Mouse (Mus musculus) forebrain, embryonic 13.5 days (tissue): ENCODE measurements around the gene Vmn1r188. TPM values are rescaled to one million over a fixed set of nuclear protein-coding genes. Genes with fewer than 3 reads are reported as not detected.
"Not testable (repeated sequence)": the region's sequence is repeated elsewhere in the genome, so short reads cannot be mapped to it uniquely, and the experiment has no call there.

Experiments
- ATAC-seq: fragments of 200-750 bp; cut with Nextera tagmentation; 2 replicates; pipeline ENCODE4 v1.8.0; 2017
- H3K27ac ChIP-seq: fragments of 300-500 bp; sonication (generic); 2 replicates; pipeline ENCODE4 v1.5.1; 2015; ENCODE audit warnings: inconsistent platforms, mild to moderate bottlenecking, moderate library complexity
- H3K27me3 ChIP-seq: fragments of 300-500 bp; sonication (generic); 2 replicates; pipeline ENCODE4 v1.6.1; 2015; ENCODE audit warnings: mild to moderate bottlenecking, inconsistent platforms
- H3K36me3 ChIP-seq: fragments of 300-500 bp; sonication (generic); 2 replicates; pipeline ENCODE4 v1.6.1; 2015; ENCODE audit warnings: mild to moderate bottlenecking, inconsistent platforms; ENCODE audit not compliant: poor library complexity, severe bottlenecking
- H3K4me1 ChIP-seq: fragments of 300-500 bp; sonication (generic); 2 replicates; pipeline ENCODE4 v1.6.1; 2015; ENCODE audit warnings: inconsistent platforms
- H3K4me2 ChIP-seq: fragments of 300-500 bp; sonication (generic); 2 replicates; pipeline ENCODE4 v1.6.1; 2015; ENCODE audit warnings: inconsistent platforms, mild to moderate bottlenecking, moderate library complexity
- H3K4me3 ChIP-seq: fragments of 300-500 bp; sonication (generic); 2 replicates; pipeline ENCODE4 v1.5.1; 2015; ENCODE audit warnings: mild to moderate bottlenecking, inconsistent platforms
- H3K9ac ChIP-seq: fragments of 300-500 bp; sonication (generic); 2 replicates; pipeline ENCODE4 v1.6.1; 2015; ENCODE audit warnings: mild to moderate bottlenecking, inconsistent platforms
- H3K9me3 ChIP-seq: fragments of 300-500 bp; sonication (generic); replicated peaks from 2 replicates; pipeline ENCODE4 v1.6.1; 2016; ENCODE audit warnings: inconsistent platforms
- WGBS: fragments of 180-500 bp; shearing (Covaris S2); methylation state at CpG from one replicate; pipeline ENCODE4 v1.1.7; 2015; 5-methylcytosine and 5-hydroxymethylcytosine counted together
- microRNA-seq: library from miRNA; unstranded; fragments of <30 nt; microRNA quantifications from one replicate; pipeline ENCODE4, GENCODE M21; 2016
- polyA plus RNA-seq: library from polyadenylated mRNA; unstranded; fragments of >200 nt; fragmentation: Nextera tagmentation; extraction: Ambion mirVana; gene quantifications from 2 replicates; pipeline ENCODE4 v1.2.1, GENCODE M21; 2015

Vmn1r188 gene
- polyA plus RNA-seq, 1 experiment from 2014 or later: not detected

GRCm38 (mm10) chr13:22053754-22054153 lies 30.5 kb upstream of the Vmn1r188 start:
- Histone ChIP-seq H3K4me1 (0 out of 2 replicates have a peak, but pooled peaks cover 4% of the 10 kb centered on the region), H3K4me2 (no peak overlapping the region), H3K27ac (no peak overlapping the region), H3K4me3 (no peak overlapping the region), H3K9me3 (no peaks in the 10 kb centered on the region), H3K27me3 (no peaks in the 10 kb centered on the region), H3K9ac (no peak overlapping the region), H3K36me3 (no peaks in the 10 kb centered on the region)
- 95% methylated on average over 1 of the region's 1 CpGs for WGBS
- no peak for ATAC-seq

GRCm38 (mm10) chr13:22061422-22061821 lies 22.8 kb upstream of the Vmn1r188 start:
- WGBS: 90% methylated on average over 1 of the region's 1 CpGs
- no peaks in the 10 kb centered on the region for H3K36me3 ChIP-seq
- H3K27me3 ChIP-seq: no peaks in the 10 kb centered on the region
- no peak overlapping the region for H3K27ac ChIP-seq
- ATAC-seq: no peak
- no peak overlapping the region for H3K9ac ChIP-seq
- no peak overlapping the region for H3K4me2 ChIP-seq
- no peaks in the 10 kb centered on the region for H3K9me3 ChIP-seq
- no peak overlapping the region for H3K4me3 ChIP-seq
- no peaks in the 10 kb centered on the region for H3K4me1 ChIP-seq

- Histone ChIP-seq H3K27ac (no peak overlapping the region), H3K9ac (no peak overlapping the region), H3K4me1 (no peaks in the 10 kb centered on the region), H3K36me3 (no peaks in the 10 kb centered on the region), H3K4me2 (no peak overlapping the region), H3K27me3 (no peaks in the 10 kb centered on the region), H3K4me3 (no peak overlapping the region), H3K9me3 (no peaks in the 10 kb centered on the region)
- ATAC-seq: no peak
- WGBS: 72% methylated on average over 1 of the region's 1 CpGs
These were observed 20.8 kb upstream of the Vmn1r188 start for GRCm38 (mm10) chr13:22063468-22063867.

DNA sequence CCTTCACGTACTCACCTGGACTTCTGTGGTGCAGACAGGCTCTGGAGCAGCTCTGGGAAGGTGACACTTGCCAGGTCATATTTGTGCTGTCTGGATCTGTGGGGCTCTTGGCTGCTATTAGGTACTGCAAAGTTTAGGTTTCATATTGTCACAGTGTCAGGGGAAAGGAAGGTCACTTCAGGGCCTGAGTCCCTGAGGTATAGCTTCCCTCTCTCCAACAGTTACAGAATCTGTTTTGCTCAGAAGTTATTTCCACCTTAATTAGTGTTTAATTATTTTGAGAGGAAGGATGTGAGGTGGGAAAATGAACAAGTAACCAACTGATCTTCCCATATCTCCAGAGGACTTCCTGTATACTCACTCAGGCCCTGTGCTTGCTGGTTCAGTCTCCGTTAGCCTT lies 21.5 kb downstream of the Vmn1r188 start, which contains the start of gene Vmn1r189:
Vmn1r189 (minus strand) TSS at position 101 of the 400 bp plus-strand sequence.
- not testable (repeated sequence) for H3K27me3 ChIP-seq, H3K4me1 ChIP-seq, H3K9ac ChIP-seq, ATAC-seq, H3K9me3 ChIP-seq, H3K4me3 ChIP-seq, H3K4me2 ChIP-seq, H3K27ac ChIP-seq, H3K36me3 ChIP-seq
- 88% methylated on average over 2 of the region's 2 CpGs for WGBS

DNA sequence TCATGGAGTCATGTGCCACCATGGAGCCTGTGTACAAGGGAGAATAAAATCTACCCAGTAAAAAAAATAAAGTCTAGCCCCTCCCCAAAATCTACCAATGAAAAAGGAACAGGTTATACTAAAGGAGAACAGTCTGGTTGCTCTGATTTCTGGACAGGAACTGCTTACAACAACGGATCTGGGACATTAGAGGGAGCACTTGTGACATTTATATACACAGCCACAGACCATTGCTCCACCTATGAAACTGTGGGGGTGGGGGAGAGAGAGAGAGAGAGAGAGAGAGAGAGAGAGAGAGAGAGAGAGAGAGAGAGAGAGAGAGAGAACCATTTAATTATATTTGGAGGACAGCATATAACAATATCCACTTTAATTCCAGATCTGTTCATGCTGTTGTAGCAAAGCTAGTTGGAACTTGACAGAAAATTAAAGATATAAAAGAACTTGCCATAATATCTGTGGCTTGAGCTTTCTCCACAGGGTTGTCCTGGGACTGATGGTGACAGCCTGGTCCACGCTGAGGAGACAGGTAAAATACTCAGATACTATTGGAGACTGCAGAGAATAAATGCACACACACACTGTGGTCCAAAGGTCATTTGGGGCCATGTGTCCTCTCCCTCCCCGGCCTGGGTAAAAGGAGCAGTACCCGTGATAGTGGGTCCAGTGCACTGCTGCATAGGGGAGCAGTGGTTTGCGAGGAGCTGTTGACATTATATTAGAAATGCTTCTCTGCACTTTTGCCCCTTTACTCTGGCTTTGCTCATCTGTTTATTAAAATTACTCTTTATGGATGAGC lies 52.5 kb downstream of the Vmn1r188 start:
- H3K9ac ChIP-seq, H3K4me1 ChIP-seq, H3K27me3 ChIP-seq, H3K4me3 ChIP-seq, H3K4me2 ChIP-seq, H3K27ac ChIP-seq, H3K36me3 ChIP-seq, H3K9me3 ChIP-seq: not testable (repeated sequence)
- peak; percentile 45; the same call in 1 of the 2 replicates for ATAC-seq
- WGBS: 68% methylated on average over 4 of the region's 5 CpGs

Small RNAs within 50 kb of the gene (microRNA-seq; reads per million reads assigned to microRNA genes)
- gene Gm26300: not detected
- gene Gm44390: not detected
- not detected for gene Gm44486

Other genes with a start within 250 kb of the Vmn1r188 start
- gene Zfp184, start 139.3 kb upstream of the Vmn1r188 start, polyA plus RNA-seq: 25.4 and 29.2 TPM in 2 replicates
- 0.09 TPM in 1 of 2 replicates, not detected in the other for gene Pom121l2, start 103.2 kb upstream of the Vmn1r188 start, polyA plus RNA-seq
- not detected in 2 replicates for gene Prss16, start 74.7 kb upstream of the Vmn1r188 start, polyA plus RNA-seq
- gene Hist1h2ah, start 48.9 kb upstream of the Vmn1r188 start, polyA plus RNA-seq: 2.8 and 10.7 TPM in 2 replicates
- 7.5 and 10.3 TPM in 2 replicates for gene Hist1h2bk, start 48.6 kb upstream of the Vmn1r188 start, polyA plus RNA-seq
- 42.8 and 45.2 TPM in 2 replicates for gene Hist1h4i, start 43.1 kb upstream of the Vmn1r188 start, polyA plus RNA-seq
- 60.3 and 62.0 TPM in 2 replicates for gene Hist1h2ag, start 41.5 kb upstream of the Vmn1r188 start, polyA plus RNA-seq
- 13.3 and 13.9 TPM in 2 replicates for gene Hist1h2bj, start 41.2 kb upstream of the Vmn1r188 start, polyA plus RNA-seq
- gene Vmn1r189, start 21.4 kb downstream of the Vmn1r188 start, polyA plus RNA-seq: not detected in 2 replicates
- not detected in 2 replicates for gene Vmn1r191, start 99.5 kb downstream of the Vmn1r188 start, polyA plus RNA-seq
- not detected in 2 replicates for gene Vmn1r192, start 106.7 kb downstream of the Vmn1r188 start, polyA plus RNA-seq
- not detected in 2 replicates for gene Vmn1r193, start 138.7 kb downstream of the Vmn1r188 start, polyA plus RNA-seq
- not detected in 2 replicates for gene Vmn1r194, start 159.8 kb downstream of the Vmn1r188 start, polyA plus RNA-seq
- gene Vmn1r195, start 186.1 kb downstream of the Vmn1r188 start, polyA plus RNA-seq: not detected in 2 replicates
- not detected in 2 replicates for gene Vmn1r196, start 205.5 kb downstream of the Vmn1r188 start, polyA plus RNA-seq
- gene Vmn1r197, start 240.1 kb downstream of the Vmn1r188 start, polyA plus RNA-seq: not detected in 2 replicates